Mouse (Mus musculus) liver, adult (tissue): Measurements from ENCODE around the gene Mup20.
"Not testable (repeated sequence)": the region's sequence is repeated elsewhere in the genome, so short reads cannot be mapped to it uniquely, and the experiment has no call there.

Source experiments
- GATA4 ChIP-seq: IDR thresholded peaks from 2 replicates; pipeline ENCODE4 v1.6.1; 2014; ENCODE audit warnings: mild to moderate bottlenecking, low read length; ENCODE audit not compliant: insufficient replicate concordance

The Mup20 gene

DNA sequence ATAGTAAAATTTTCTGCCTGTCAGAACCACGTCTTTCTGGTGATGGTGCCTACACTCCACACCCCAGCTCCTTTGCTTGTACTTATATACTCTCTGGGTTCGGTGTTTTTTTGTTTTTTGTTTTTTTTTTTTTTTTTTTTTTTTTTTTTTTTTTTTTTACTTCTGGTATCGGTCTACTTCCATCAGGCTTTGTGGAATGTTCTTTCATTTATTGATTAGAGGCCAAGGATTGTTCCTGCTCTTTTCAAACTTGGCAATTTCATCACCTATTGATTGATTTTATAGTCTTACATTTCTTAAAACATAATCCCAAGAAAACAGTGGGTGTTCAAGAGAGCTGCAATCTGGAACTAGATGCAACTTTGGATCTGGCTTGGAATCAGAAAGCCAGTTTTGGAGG, at the start of gene Mup20:
TSS of gene Mup20 (minus strand) at position 101 of the 400 bp plus-strand sequence.
- not testable (repeated sequence) for TF ChIP-seq GATA4

DNA sequence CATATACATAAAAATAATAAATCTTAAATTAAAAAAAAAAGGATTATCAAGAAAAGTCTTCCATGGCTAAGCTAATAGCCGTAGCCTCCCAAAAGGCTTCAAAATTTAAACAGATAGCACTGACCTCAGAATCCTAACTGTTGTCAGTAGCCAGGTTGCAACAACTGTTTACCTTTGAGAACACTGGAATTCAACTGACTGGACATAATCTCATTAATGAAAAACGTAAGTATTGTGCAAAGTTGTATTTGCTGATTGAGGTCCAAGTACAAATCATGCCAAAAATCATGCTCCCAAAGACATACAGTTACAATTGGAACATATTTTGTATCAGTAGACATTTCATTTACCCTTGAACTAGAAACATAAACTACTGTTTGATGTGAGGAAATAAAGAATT, 34.0 kb upstream of the Mup20 start:
- no peak for TF ChIP-seq GATA4

DNA sequence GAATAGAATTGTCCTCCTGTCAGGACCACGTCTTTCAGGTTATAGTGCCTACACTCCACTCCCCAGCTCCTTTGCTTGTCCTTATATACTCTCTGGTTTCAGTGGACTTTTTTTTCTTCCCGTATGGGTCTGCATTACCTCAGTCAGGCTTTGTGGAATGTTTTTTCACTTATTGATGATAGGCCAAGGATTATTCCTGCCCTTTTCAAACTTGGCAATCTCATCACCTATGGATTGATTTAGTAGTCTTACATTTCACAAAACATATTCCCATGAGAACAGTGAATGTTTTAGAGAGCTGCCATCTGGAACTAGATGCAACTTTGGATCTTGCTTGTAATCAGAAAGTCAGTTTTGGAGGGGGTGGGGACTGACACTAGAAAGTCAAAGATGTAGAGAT, 33.3 kb upstream of the Mup20 start, which contains the start of gene Mup3:
TSS of gene Mup3 (minus strand) at position 102 of the 400 bp plus-strand sequence.
- TF ChIP-seq GATA4 = no peak

DNA sequence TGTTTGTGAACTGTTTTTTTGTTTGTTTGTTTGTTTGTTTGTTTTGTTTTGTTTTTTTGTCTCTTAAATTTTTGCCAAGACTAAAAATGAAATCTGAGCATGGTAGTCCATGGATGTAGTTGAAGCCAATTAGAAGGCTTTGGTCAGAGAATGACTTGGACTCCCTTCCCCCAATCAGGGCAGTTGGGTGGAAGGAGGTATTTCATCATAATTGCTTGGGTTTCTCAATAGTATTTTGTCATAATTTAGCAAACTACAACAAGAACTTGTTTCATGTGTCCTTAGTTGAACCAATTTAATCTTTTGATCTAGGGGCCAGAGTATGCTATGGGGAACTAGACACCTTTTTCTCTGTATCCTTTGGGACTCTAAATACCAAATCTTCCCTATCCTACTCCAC, 28.8 kb upstream of the Mup20 start:
- TF ChIP-seq GATA4 = peak; percentile 82

DNA sequence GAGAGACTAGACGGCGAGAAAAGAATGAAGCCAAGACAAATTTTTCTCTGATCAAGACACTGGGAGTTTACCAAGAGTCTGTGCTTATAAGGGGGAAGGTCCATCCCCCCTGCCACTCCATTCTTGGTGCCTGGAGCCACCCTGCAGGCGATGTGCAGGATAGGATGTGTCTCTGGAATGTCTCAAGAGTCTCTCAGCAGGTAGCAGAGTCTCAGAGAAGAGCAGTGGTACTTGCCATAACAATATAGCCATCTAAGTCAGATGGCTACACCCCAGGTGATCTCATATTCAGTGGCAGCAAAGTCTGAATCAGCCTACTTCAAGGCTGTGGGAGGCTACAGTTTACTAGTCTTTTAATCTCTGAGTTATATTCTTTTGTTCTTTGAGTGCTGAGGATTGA, 21.2 kb upstream of the Mup20 start:
- no peak for TF ChIP-seq GATA4

DNA sequence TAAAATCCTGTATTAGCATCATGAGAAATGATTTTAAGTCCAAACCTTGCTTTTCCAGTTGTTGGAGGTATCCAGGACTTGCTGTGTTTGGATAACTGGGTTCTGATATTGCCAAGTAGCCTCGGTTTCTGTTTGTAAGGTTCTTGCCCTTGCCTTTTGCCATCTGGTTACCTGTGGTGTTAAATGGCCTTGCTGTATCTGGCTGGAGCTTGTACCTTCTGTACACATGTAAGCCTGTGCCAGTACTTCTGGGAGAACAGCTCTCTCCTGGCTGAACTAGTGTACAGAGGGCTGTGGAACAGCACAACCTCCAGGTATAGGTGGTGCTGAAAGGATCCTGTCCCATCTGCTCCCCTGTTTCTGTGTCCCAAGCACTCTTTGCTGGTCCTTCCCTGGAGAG, 27.7 kb downstream of the Mup20 start:
- TF ChIP-seq GATA4 = no peak

DNA sequence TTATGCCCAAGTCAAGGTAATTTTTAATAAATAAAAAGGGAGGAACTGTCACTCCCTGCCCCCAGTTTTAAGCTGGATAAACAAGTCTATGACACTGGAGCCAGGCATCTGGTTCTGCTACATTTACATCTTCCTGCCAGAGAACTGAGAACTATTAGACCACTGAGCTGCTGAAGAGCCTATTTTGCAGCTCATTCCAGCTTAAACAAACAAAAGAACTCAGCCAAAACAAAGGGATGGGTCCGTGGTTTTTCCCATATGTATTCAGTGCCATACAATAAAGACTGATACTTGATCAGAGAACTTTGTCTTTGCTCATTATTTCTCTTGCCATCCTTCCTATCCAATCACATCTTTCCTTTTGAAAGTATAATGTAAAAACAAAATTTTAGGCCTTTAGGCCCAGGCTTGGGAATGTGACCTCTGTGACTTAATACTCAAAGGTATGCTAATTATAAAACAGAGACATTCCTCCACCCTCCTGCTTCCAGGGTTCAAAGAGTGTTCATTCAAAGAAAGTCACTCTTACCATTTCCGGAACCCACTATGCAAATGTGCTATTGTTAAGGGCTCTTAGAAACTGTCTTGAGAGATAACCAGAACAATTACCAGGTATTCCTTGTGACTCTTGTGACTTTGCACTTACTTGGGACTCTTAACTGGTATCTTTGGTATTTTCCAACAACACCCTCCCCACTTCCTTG, 29.6 kb downstream of the Mup20 start:
- no peak for TF ChIP-seq GATA4

DNA sequence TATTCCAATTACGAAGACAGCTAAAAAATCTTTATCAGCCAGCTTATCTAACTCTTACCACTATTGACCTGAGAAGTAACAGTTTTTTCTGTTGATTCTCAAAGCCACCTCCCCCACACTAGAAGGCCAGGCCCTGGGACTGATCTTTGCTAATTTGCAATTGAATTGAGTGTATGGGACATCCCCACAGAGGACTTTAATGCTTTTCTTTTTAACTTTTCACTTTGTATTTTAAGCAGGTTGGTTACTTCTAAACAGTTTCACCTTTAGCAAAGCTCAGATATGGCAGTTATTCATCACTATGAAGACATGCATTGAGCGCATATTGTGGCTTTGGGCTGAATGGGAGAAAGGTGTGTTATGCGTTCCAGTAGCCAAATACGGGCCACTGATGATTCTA, 30.3 kb downstream of the Mup20 start:
- no peak for TF ChIP-seq GATA4

DNA sequence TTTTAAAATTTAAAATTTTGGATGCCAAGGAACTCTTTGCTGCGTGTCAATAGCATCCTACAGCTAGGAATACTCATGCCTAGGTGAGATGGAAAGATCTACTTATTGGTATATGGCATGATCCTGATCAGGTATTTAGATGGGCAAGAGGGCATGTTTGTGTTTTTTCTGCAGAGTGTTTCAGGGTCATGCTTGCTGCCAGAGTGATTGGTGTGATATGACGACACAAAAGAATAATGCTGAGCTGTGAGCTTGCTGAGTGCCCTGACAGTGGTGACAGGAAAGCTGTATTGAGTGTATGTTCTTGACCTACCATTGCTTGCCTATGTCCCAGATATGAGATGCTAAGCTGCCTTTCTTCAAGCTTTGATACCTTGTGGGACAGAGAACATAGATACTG, 30.8 kb downstream of the Mup20 start:
- TF ChIP-seq GATA4 = 0 out of 2 replicates have a peak, but pooled peaks have one; percentile 20
